Mouse (Mus musculus) limb, embryonic 11.5 days (tissue): ENCODE results near the gene Depdc1b. TPM values are rescaled to one million over a fixed set of nuclear protein-coding genes. Genes with fewer than 3 reads are reported as not detected.

Experiments
- ATAC-seq: fragments of 200-750 bp; cut with Nextera tagmentation; 2 replicates; pipeline ENCODE4 v1.8.0; 2017; ENCODE audit warnings: low read depth; ENCODE audit not compliant: insufficient number of reproducible peaks, low FRiP score, low TSS enrichment
- DNase-seq: peaks from one replicate; pipeline ENCODE4 v3.0.0-alpha.2; 2015; ENCODE audit warnings: low spot score
- H3K27ac ChIP-seq: fragments of 300-500 bp; sonication (generic); replicated peaks from 2 replicates; pipeline ENCODE4 v1.5.1; 2014; ENCODE audit warnings: low read depth, mild to moderate bottlenecking, low read length
- H3K27me3 ChIP-seq: fragments of 300-500 bp; sonication (generic); 2 replicates; pipeline ENCODE4 v1.6.1; 2014; ENCODE audit warnings: mild to moderate bottlenecking, low read length, mixed read lengths; ENCODE audit not compliant: control insufficient read depth, insufficient read depth
- H3K36me3 ChIP-seq: fragments of 300-500 bp; sonication (generic); 2 replicates; pipeline ENCODE4 v1.6.1; 2014; ENCODE audit warnings: mild to moderate bottlenecking, low read length, moderate library complexity, mixed read lengths; ENCODE audit not compliant: control insufficient read depth, insufficient read depth
- H3K4me1 ChIP-seq: fragments of 300-500 bp; sonication (generic); 2 replicates; pipeline ENCODE4 v1.6.1; 2014; ENCODE audit warnings: low read length, mixed read lengths; ENCODE audit not compliant: control insufficient read depth, insufficient read depth
- H3K4me2 ChIP-seq: fragments of 300-500 bp; sonication (generic); 2 replicates; pipeline ENCODE4 v1.6.1; 2014; ENCODE audit warnings: low read depth, mild to moderate bottlenecking, moderate library complexity; ENCODE audit not compliant: severe bottlenecking
- H3K4me3 ChIP-seq: fragments of 300-500 bp; sonication (generic); 2 replicates; pipeline ENCODE4 v1.5.1; 2014; ENCODE audit warnings: low read depth, low read length
- H3K9ac ChIP-seq: fragments of 300-500 bp; sonication (generic); 2 replicates; pipeline ENCODE4 v1.6.1; 2014; ENCODE audit warnings: mild to moderate bottlenecking, low read length
- H3K9me3 ChIP-seq: fragments of 300-500 bp; sonication (generic); 2 replicates; pipeline ENCODE4 v1.6.1; 2016; ENCODE audit warnings: low read length; ENCODE audit not compliant: control insufficient read depth
- WGBS: fragments of 180-500 bp; shearing (Covaris S2); extraction: QIAGEN DNeasy Blood & Tissue Kit; methylation state at CpG from one replicate; pipeline ENCODE4 v1.1.7; 2014; 5-methylcytosine and 5-hydroxymethylcytosine counted together
- polyA plus RNA-seq: library from polyadenylated mRNA; unstranded; fragments of >200 nt; fragmentation: Nextera tagmentation; extraction: Ambion mirVana; gene quantifications from 2 replicates; pipeline ENCODE4 v1.2.1, GENCODE M21; 2014

Gene Depdc1b
- polyA plus RNA-seq, 1 experiment from 2014 or later = 18.9 TPM

GRCm38 (mm10) chr13:108373231-108373630, 57.1 kb downstream of the Depdc1b start:
- Histone ChIP-seq H3K4me1 (no peaks in the 10 kb centered on the region), H3K9me3 (no peaks in the 10 kb centered on the region), H3K4me2 (no peak overlapping the region), H3K4me3 (no peak overlapping the region), H3K27me3 (no peaks in the 10 kb centered on the region), H3K36me3 (no peaks in the 10 kb centered on the region), H3K9ac (no peak overlapping the region), H3K27ac (no peak overlapping the region)
- whole genome bisulfite sequencing = 82% methylated on average over 1 of the region's 1 CpGs
- no peak for ATAC-seq
- no peak for DNase-seq

GRCm38 (mm10) chr13:108376637-108377036, 60.5 kb downstream of the Depdc1b start:
- ATAC-seq (no peak), DNase-seq (no peak)
- Histone ChIP-seq H3K27me3 (no peaks in the 10 kb centered on the region), H3K4me1 (no peaks in the 10 kb centered on the region), H3K4me2 (no peak overlapping the region), H3K36me3 (no peaks in the 10 kb centered on the region), H3K27ac (no peak overlapping the region), H3K9ac (no peak overlapping the region), H3K4me3 (no peak overlapping the region), H3K9me3 (no peaks in the 10 kb centered on the region)
- WGBS = 96% methylated on average over 2 of the region's 2 CpGs

- no peak overlapping the region for H3K4me2 ChIP-seq
- no peak for ATAC-seq
- no peak for DNase-seq
- no peak overlapping the region for H3K9ac ChIP-seq
- no peaks in the 10 kb centered on the region for H3K9me3 ChIP-seq
- H3K27ac ChIP-seq = no peak overlapping the region
- WGBS = 91% methylated on average over 3 of the region's 3 CpGs
- no peaks in the 10 kb centered on the region for H3K27me3 ChIP-seq
- no peak overlapping the region for H3K4me3 ChIP-seq
- H3K36me3 ChIP-seq = no peaks in the 10 kb centered on the region; the same call in 1 of the 2 replicates
- no peaks in the 10 kb centered on the region for H3K4me1 ChIP-seq
Observed at GRCm38 (mm10) chr13:108381161-108381560, 65.0 kb downstream of the Depdc1b start.

- H3K9me3 ChIP-seq = no peaks in the 10 kb centered on the region
- ATAC-seq (no peak), DNase-seq (no peak)
- no peak overlapping the region for H3K9ac ChIP-seq
- no peak overlapping the region for H3K27ac ChIP-seq
- H3K4me2 ChIP-seq = no peak overlapping the region
- H3K4me1 ChIP-seq = no peaks in the 10 kb centered on the region
- no peaks in the 10 kb centered on the region for H3K27me3 ChIP-seq
- H3K36me3 ChIP-seq = no peaks in the 10 kb centered on the region; the same call in 1 of the 2 replicates
- no peak overlapping the region for H3K4me3 ChIP-seq
- WGBS = 78% methylated on average over 6 of the region's 6 CpGs
Observed at GRCm38 (mm10) chr13:108383051-108383450, 66.9 kb downstream of the Depdc1b start.

- ATAC-seq (no peak), DNase-seq (no peak)
- Histone ChIP-seq H3K4me1 (no peaks in the 10 kb centered on the region), H3K9ac (no peak overlapping the region), H3K27me3 (no peaks in the 10 kb centered on the region), H3K36me3 (no peaks in the 10 kb centered on the region; the same call in 1 of the 2 replicates), H3K27ac (no peak overlapping the region), H3K4me2 (no peak overlapping the region), H3K9me3 (no peaks in the 10 kb centered on the region), H3K4me3 (no peak overlapping the region)
- 90% methylated on average over 9 of the region's 9 CpGs for WGBS
Observed at GRCm38 (mm10) chr13:108386058-108386457, 69.9 kb downstream of the Depdc1b start.

GRCm38 (mm10) chr13:108390565-108390964, 74.4 kb downstream of the Depdc1b start:
- Histone ChIP-seq H3K4me3 (no peak overlapping the region), H3K4me1 (no peaks in the 10 kb centered on the region), H3K27ac (no peak overlapping the region), H3K36me3 (no peaks in the 10 kb centered on the region), H3K4me2 (no peak overlapping the region), H3K9ac (no peak overlapping the region), H3K9me3 (no peaks in the 10 kb centered on the region), H3K27me3 (no peaks in the 10 kb centered on the region)
- ATAC-seq = peak; percentile 44; the same call in 1 of the 2 replicates
- DNase-seq = peak; percentile 53
- 8% methylated on average over 1 of the region's 1 CpGs for WGBS

GRCm38 (mm10) chr13:108403197-108403596, 87.1 kb downstream of the Depdc1b start:
- H3K4me3 ChIP-seq = no peak overlapping the region
- H3K36me3 ChIP-seq = no peaks in the 10 kb centered on the region
- H3K27ac ChIP-seq = no peak overlapping the region
- no peak overlapping the region for H3K9ac ChIP-seq
- H3K9me3 ChIP-seq = no peaks in the 10 kb centered on the region
- ATAC-seq (no peak), DNase-seq (no peak)
- no peak overlapping the region for H3K4me2 ChIP-seq
- 94% methylated on average over 5 of the region's 5 CpGs for WGBS
- H3K4me1 ChIP-seq = no peaks in the 10 kb centered on the region
- H3K27me3 ChIP-seq = no peaks in the 10 kb centered on the region

- Histone ChIP-seq H3K9ac (no peak overlapping the region), H3K4me3 (no peak overlapping the region), H3K36me3 (no peaks in the 10 kb centered on the region), H3K27ac (no peak overlapping the region), H3K4me2 (no peak overlapping the region), H3K9me3 (no peaks in the 10 kb centered on the region), H3K4me1 (no peaks in the 10 kb centered on the region), H3K27me3 (no peaks in the 10 kb centered on the region)
- WGBS = 94% methylated on average over 4 of the region's 4 CpGs
- ATAC-seq = no peak
- no peak for DNase-seq
Observed at GRCm38 (mm10) chr13:108404372-108404771, 88.2 kb downstream of the Depdc1b start.

- DNase-seq = no peak
- no peaks in the 10 kb centered on the region for H3K9me3 ChIP-seq
- H3K4me1 ChIP-seq = no peaks in the 10 kb centered on the region
- no peak overlapping the region for H3K4me2 ChIP-seq
- WGBS = 88% methylated on average over 2 of the region's 2 CpGs
- H3K9ac ChIP-seq = no peak overlapping the region
- no peak overlapping the region for H3K4me3 ChIP-seq
- ATAC-seq = no peak
- H3K36me3 ChIP-seq = no peaks in the 10 kb centered on the region
- no peak overlapping the region for H3K27ac ChIP-seq
- no peaks in the 10 kb centered on the region for H3K27me3 ChIP-seq
Observed at GRCm38 (mm10) chr13:108415464-108415863, 99.3 kb downstream of the Depdc1b start.
